Comparison of ENCODE assay signal across 12 mouse cellular contexts in the genomic region with DNA sequence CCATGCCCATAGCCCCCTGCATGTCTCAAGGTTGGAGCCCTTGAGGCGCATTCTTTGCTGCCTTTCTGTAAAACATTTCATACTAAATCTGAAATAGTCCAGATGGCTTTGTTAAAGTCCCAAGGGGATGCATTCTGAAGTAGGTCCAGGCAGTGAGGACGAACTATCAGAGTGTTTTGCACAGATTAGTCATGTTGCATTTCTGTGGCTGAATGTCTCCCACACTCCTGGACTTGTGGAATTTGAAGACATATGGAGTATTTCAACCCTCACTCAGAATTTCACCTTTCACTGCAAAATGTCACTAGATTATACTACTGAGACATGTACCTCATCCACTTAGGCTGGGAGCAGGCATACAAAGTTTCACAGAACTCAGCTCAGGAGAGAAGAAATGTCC.
DNase-seq lines count a peak whose midpoint lies in the region; ATAC-seq and TF ChIP-seq lines count a peak whose summit lies in the region.
"Had no signal": no experiment of that assay in that cellular context is flagged by ENCODE, and none has a peak within 500 bp of the region (broad histone marks: within the 10 kb centered on the region; RNA-seq: fewer than 3 reads in every experiment).

No protein-coding gene starts in this region.

- no peak for TF ChIP-seq CTCF in intestine, postnatal 0 days (IDR thresholded peaks at IDR 0.05; ENCODE audit: low read depth)

- no peak overlapping the region for H3K4me2 ChIP-seq in intestine, embryonic 16.5 days (ENCODE audit: low read depth, low read length)
- no peak overlapping the region for H3K4me2 ChIP-seq in intestine, postnatal 0 days (replicated peaks; ENCODE audit: low read depth)
- H3K4me2 ChIP-seq: hindbrain, embryonic 13.5 days had no signal

- no peak overlapping the region for H3K9ac ChIP-seq in intestine, embryonic 16.5 days (ENCODE audit: low read depth, low read length)
- no peak overlapping the region for H3K9ac ChIP-seq in intestine, postnatal 0 days (ENCODE audit: low read depth, low read length)
- H3K9ac ChIP-seq: hindbrain, embryonic 13.5 days had no signal

- H3K4me1 ChIP-seq in intestine, embryonic 16.5 days (ENCODE audit: control insufficient read depth, insufficient read depth, low read length), result peaks cover 7% of the 10 kb centered on the region
- no peaks in the 10 kb centered on the region for H3K4me1 ChIP-seq in intestine, postnatal 0 days (replicated peaks; ENCODE audit: control insufficient read depth, insufficient read depth, low read length)
- H3K4me1 ChIP-seq in limb, embryonic 10.5 days, result peaks cover 37% of the 10 kb centered on the region

- H3K4me3 ChIP-seq in intestine, embryonic 16.5 days (ENCODE audit: low read length), result no peak overlapping the region
- H3K4me3 ChIP-seq in intestine, postnatal 0 days (ENCODE audit: low read depth, low read length), result no peak overlapping the region
- H3K4me3 ChIP-seq in limb, embryonic 10.5 days, result no peak overlapping the region
- H3K4me3 ChIP-seq: hindbrain, embryonic 13.5 days had no signal

- DNase-seq in adipocyte (ENCODE audit: low spot score), result peak; percentile 43
- peak; percentile 37 to 54 for DNase-seq in heart, adult 18-20 months
- peak; percentile 36 for DNase-seq in limb, embryonic 10.5 days (ENCODE audit: low spot score)
- no peak for DNase-seq in adrenal gland, adult 18-20 months (ENCODE audit: low spot score in 2 of 2)
- no peak for DNase-seq in right cerebral cortex, postnatal 10 days (ENCODE audit: low spot score in 2 of 2)
- no peak for DNase-seq in testis, postnatal 14 days (ENCODE audit: low spot score)
- DNase-seq: right cerebral cortex, adult 18-20 months; thymus, adult 2 months had no signal

- H3K27me3 ChIP-seq in intestine, embryonic 16.5 days (replicated peaks; ENCODE audit: control insufficient read depth, insufficient read depth, low read length), result no peaks in the 10 kb centered on the region
- H3K27me3 ChIP-seq in intestine, postnatal 0 days (replicated peaks; ENCODE audit: control insufficient read depth, insufficient read depth, low read length), result no peaks in the 10 kb centered on the region
- H3K27me3 ChIP-seq in limb, embryonic 10.5 days (ENCODE audit: low read depth, poor library complexity, severe bottlenecking), result no peaks in the 10 kb centered on the region
- H3K27me3 ChIP-seq: hindbrain, embryonic 13.5 days had no signal

- ATAC-seq in intestine, embryonic 16.5 days, result no peak
- no peak for ATAC-seq in intestine, postnatal 0 days

- H3K36me3 ChIP-seq in intestine, embryonic 16.5 days (ENCODE audit: control insufficient read depth, insufficient read depth, low read length), result no peaks in the 10 kb centered on the region
- no peaks in the 10 kb centered on the region for H3K36me3 ChIP-seq in intestine, postnatal 0 days (ENCODE audit: control insufficient read depth, insufficient read depth)
- H3K36me3 ChIP-seq in limb, embryonic 10.5 days, result no peaks in the 10 kb centered on the region
- H3K36me3 ChIP-seq: hindbrain, embryonic 13.5 days had no signal

- H3K9me3 ChIP-seq in intestine, embryonic 16.5 days (ENCODE audit: control insufficient read depth, low read length), result no peaks in the 10 kb centered on the region
- H3K9me3 ChIP-seq in intestine, postnatal 0 days (ENCODE audit: control insufficient read depth), result no peaks in the 10 kb centered on the region
- no peaks in the 10 kb centered on the region for H3K9me3 ChIP-seq in limb, embryonic 10.5 days (replicated peaks)
- H3K9me3 ChIP-seq: hindbrain, embryonic 13.5 days had no signal

- peak overlapping the region; percentile 33 for H3K27ac ChIP-seq in intestine, embryonic 16.5 days (ENCODE audit: low read length)
- no peak overlapping the region for H3K27ac ChIP-seq in intestine, postnatal 0 days (ENCODE audit: low read depth, low read length)
- H3K27ac ChIP-seq in limb, embryonic 10.5 days, result peak overlapping the region; percentile 76
- H3K27ac ChIP-seq: hindbrain, embryonic 13.5 days; macrophage had no signal

- WGBS in intestine, embryonic 16.5 days, result 49% methylated on average over 2 of the region's 2 CpGs
- 60% methylated on average over 2 of the region's 2 CpGs for WGBS in intestine, postnatal 0 days
- 44% methylated on average over 2 of the region's 2 CpGs for WGBS in limb, embryonic 10.5 days

Comparison
In these comparisons a context has a peak if more than half of its experiments do, and no peak if none do; other contexts are left out.
1. DNase-seq: peak in adipocyte (single experiment), heart, adult 18-20 months (2 of 2) and limb, embryonic 10.5 days (single experiment); none in adrenal gland, adult 18-20 months (0 of 2), right cerebral cortex, postnatal 10 days (0 of 2) and testis, postnatal 14 days (single experiment).